Mouse (Mus musculus) embryonic facial prominence, embryonic 15.5 days (tissue): Measurements from ENCODE around the gene Gp1bb. TPM values are rescaled to one million over a fixed set of nuclear protein-coding genes. Genes with fewer than 3 reads are reported as not detected.

Experiments used
- ATAC-seq: fragments of 200-750 bp; cut with Nextera tagmentation; 2 replicates; pipeline ENCODE4 v1.8.0; 2017; ENCODE audit warnings: low read depth, moderate TSS enrichment; ENCODE audit not compliant: insufficient number of reproducible peaks, low FRiP score, low TSS enrichment
- H3K27ac ChIP-seq: fragments of 300-500 bp; sonication (generic); replicated peaks from 2 replicates; pipeline ENCODE4 v1.5.1; 2015; ENCODE audit warnings: mild to moderate bottlenecking, inconsistent platforms
- H3K27me3 ChIP-seq: fragments of 300-500 bp; sonication (generic); 2 replicates; pipeline ENCODE4 v1.6.1; 2015; ENCODE audit warnings: inconsistent platforms
- H3K36me3 ChIP-seq: fragments of 300-500 bp; sonication (generic); 2 replicates; pipeline ENCODE4 v1.6.1; 2015; ENCODE audit warnings: mild to moderate bottlenecking, inconsistent platforms
- H3K4me1 ChIP-seq: fragments of 300-500 bp; sonication (generic); 2 replicates; pipeline ENCODE4 v1.6.1; 2015; ENCODE audit warnings: inconsistent platforms
- H3K4me2 ChIP-seq: fragments of 300-500 bp; sonication (generic); replicated peaks from 2 replicates; pipeline ENCODE4 v1.6.1; 2015; ENCODE audit warnings: mild to moderate bottlenecking, inconsistent platforms
- H3K4me3 ChIP-seq: fragments of 300-500 bp; sonication (generic); replicated peaks from 2 replicates; pipeline ENCODE4 v1.5.1; 2015; ENCODE audit warnings: mild to moderate bottlenecking, inconsistent platforms
- H3K9ac ChIP-seq: fragments of 300-500 bp; sonication (generic); 2 replicates; pipeline ENCODE4 v1.6.1; 2015; ENCODE audit warnings: inconsistent platforms
- H3K9me3 ChIP-seq: fragments of 300-500 bp; sonication (generic); replicated peaks from 2 replicates; pipeline ENCODE4 v1.6.1; 2016; ENCODE audit warnings: inconsistent platforms
- WGBS: fragments of 180-500 bp; shearing (Covaris S2); methylation state at CpG from one replicate; pipeline ENCODE4 v1.1.7; 2015; 5-methylcytosine and 5-hydroxymethylcytosine counted together
- polyA plus RNA-seq: library from polyadenylated mRNA; unstranded; fragments of >200 nt; fragmentation: Nextera tagmentation; extraction: Ambion mirVana; gene quantifications from 2 replicates; pipeline ENCODE4 v1.2.1, GENCODE M21; 2015

The Gp1bb gene
- 2.6 and 2.8 TPM in 2 replicates for polyA plus RNA-seq

DNA sequence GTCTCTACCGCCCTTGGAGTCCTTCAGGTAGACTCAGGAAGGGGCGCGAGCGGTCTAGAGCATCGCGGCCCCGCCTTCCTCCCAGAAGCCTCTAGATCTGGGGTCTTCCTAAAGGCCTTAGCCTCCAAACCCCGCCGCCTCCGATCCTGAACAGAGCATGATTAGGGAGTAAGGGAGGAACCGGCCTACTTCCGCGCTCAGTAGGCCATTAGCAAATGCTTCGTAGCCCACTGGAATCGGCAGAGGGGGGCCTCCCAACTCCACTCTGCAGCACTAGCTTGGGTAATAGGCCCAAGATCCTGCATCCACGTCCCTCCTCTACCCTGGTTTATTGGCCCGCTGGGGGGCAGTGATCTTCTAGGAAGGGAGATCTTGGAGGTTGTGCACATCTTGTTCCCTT, at the start of gene Gp1bb:
TSS of gene Gp1bb (minus strand) at position 385 of the 400 bp plus-strand sequence.
- no peaks in the 10 kb centered on the region for H3K9me3 ChIP-seq
- no peak within 1 kb of the TSS for H3K27ac ChIP-seq
- H3K4me1 ChIP-seq = peaks cover 45% of the 10 kb centered on the region
- H3K4me3 ChIP-seq = peak within 1 kb of the TSS; percentile 52
- no peak within 1 kb of the TSS for H3K9ac ChIP-seq
- peaks cover 83% of the 10 kb centered on the region for H3K27me3 ChIP-seq
- H3K4me2 ChIP-seq = peak within 1 kb of the TSS; percentile 96
- peaks cover 35% of the 10 kb centered on the region for H3K36me3 ChIP-seq
- no peak for ATAC-seq
- 47% methylated on average over 17 of the region's 17 CpGs for WGBS

DNA sequence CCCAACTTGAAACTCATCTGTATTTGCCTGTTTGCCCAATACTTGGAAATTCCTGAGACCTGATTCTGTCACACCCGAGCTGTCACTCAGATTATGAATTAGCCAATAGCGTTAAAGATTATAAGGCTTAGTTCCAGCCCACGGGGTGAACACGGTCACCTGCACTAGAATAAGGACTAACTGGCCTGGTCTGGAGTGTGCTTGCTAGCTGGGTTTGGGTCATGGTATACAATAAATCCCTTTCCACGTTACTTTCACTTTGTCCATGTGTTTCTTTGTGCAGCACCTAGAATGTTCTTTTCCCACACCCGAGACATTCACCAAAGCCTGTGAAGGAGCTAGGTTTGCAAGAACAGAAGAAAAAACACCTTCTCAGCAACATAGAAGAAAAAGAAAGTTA, 47.7 kb upstream of the Gp1bb start:
- H3K27ac ChIP-seq = no peak overlapping the region
- H3K4me2 ChIP-seq = no peak overlapping the region
- no peaks in the 10 kb centered on the region for H3K9me3 ChIP-seq
- WGBS = 74% methylated on average over 6 of the region's 6 CpGs
- no peak overlapping the region for H3K9ac ChIP-seq
- no peaks in the 10 kb centered on the region for H3K36me3 ChIP-seq
- H3K4me1 ChIP-seq = no peaks in the 10 kb centered on the region
- no peaks in the 10 kb centered on the region for H3K27me3 ChIP-seq
- no peak for ATAC-seq
- H3K4me3 ChIP-seq = no peak overlapping the region

DNA sequence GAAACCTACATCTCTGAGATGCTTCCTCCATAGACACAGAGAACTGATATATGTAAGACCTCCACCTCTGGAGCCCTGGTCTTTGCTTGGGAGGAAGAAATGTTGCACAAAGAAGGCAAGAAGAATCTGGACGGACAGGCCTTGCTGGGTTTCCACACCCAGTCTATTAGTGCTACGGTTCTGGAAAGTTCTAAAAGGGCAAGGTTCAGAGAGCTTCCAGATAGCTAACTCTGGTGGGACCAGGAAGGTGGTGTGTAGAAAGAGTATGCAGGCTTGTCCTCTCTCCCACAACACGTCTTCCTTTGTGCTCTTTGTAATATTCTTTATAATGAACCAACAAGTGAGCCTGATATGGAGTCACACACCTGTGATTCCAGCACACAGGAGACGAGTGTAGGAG, 36.4 kb upstream of the Gp1bb start:
- H3K9ac ChIP-seq = no peak overlapping the region
- H3K27ac ChIP-seq = 0 out of 2 replicates have a peak overlapping the region, but pooled peaks have one; percentile 30
- H3K4me1 ChIP-seq = no peaks in the 10 kb centered on the region
- no peaks in the 10 kb centered on the region for H3K36me3 ChIP-seq
- WGBS = 63% methylated on average over 4 of the region's 4 CpGs
- no peaks in the 10 kb centered on the region for H3K27me3 ChIP-seq
- H3K9me3 ChIP-seq = no peaks in the 10 kb centered on the region
- no peak overlapping the region for H3K4me3 ChIP-seq
- ATAC-seq = no peak
- no peak overlapping the region for H3K4me2 ChIP-seq

DNA sequence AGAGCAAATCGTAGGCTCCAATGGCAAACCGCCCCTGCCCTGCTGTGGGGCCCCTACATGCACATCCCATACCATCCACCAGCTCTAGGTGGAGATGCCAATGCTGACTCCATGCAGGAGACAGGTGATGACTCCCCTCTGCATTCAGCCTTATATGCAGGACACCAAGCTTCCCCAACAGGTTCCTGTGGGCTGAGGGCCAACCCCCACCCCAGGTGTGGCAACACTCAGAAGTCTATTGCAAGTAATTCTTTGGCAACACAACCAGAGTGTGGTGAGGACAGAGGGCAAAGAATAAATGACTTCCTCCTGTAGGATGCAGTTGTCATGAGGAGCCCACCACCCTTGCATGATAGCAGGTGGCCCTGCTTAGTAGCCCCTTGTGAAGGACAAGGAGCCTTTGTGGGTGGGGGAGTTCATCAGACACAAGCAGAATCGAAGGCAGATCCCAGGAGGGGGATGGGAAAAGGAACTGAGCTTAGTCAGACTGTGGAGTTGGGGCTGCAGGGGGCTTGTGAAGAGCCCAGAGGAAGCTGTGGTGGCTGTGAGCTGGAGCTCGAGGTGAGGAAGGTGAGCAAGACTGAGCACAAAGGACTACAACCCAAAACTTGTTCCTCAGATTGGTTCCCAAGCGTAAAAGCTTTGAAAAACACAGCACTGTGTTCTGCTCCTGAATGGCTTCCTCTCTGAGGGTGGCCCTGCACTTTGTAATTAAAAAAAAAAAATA, 33.3 kb upstream of the Gp1bb start:
- H3K4me3 ChIP-seq = no peak overlapping the region
- no peaks in the 10 kb centered on the region for H3K4me1 ChIP-seq
- H3K9me3 ChIP-seq = no peaks in the 10 kb centered on the region
- ATAC-seq = no peak
- 55% methylated on average over 5 of the region's 5 CpGs for WGBS
- H3K4me2 ChIP-seq = no peak overlapping the region
- H3K36me3 ChIP-seq = no peaks in the 10 kb centered on the region
- no peak overlapping the region for H3K9ac ChIP-seq
- H3K27ac ChIP-seq = peak overlapping the region; percentile 8; the same call in 1 of the 2 replicates
- no peaks in the 10 kb centered on the region for H3K27me3 ChIP-seq

DNA sequence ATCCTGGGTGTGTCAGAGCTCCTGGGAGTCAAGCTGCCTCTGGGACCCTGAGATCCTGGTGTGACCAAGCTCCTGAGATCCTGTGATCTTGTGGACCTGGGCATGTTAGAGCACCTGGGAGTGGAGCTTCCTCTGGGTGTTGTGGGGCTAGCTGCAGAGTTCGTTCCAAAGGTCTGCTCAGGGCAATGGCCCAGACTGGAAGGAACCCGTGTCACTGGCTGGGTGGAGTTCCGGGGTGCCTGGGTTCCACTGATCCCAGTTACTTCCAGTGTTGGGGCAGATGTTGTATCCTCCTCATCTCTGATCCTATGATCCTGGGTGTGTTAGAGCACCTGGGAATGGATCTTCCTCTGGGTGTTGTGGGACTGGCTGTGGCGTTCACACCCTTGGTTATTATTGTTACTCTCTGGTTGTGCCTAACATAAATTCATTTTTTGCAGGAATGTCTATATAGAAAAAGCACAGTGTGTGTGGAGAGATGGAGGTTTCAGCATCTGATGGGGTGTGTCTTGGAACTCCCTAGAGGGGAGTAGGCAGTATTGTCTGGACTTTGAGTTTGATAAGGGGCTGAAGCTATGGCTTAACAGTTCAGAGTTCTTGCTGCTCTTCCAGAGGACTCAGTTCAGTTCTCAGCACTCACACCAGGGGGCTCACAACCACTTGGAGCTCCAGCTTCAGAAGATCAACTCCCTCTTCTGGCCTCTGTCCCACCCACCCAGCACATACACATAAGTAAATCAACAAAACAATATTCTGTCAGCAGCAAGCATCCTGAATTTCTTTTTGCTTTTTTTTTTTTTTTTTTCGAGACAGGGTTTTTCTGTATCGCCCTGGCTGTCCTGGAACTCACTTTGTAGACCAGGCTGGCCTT, 31.3 kb upstream of the Gp1bb start:
- Histone ChIP-seq H3K9me3 (no peaks in the 10 kb centered on the region), H3K36me3 (no peaks in the 10 kb centered on the region), H3K4me3 (no peak overlapping the region), H3K4me1 (no peaks in the 10 kb centered on the region), H3K27ac (no peak overlapping the region), H3K27me3 (no peaks in the 10 kb centered on the region), H3K4me2 (no peak overlapping the region), H3K9ac (no peak overlapping the region)
- no peak for ATAC-seq
- 84% methylated on average over 6 of the region's 6 CpGs for WGBS

DNA sequence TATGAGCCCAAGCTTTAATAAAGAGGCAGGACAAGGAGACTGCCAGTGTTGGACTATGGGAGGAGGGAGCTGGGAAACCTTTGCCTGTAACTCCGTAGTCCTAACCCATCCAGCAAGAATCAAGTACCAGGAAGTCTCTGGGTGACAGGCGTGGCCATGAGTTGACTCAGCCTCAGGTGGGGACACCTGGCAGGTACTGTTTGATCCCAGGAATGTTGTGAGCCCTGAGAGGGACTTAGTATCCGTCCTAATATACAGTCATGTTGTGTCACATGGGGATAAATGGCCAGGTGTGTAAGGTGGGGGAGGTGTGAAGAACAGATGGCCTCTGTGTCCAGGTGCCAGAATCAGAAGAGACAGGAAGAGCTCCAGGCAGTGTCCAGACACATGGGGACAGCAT, 26.9 kb upstream of the Gp1bb start:
- Histone ChIP-seq H3K9ac (no peak overlapping the region), H3K27ac (no peak overlapping the region), H3K4me2 (no peak overlapping the region), H3K36me3 (no peaks in the 10 kb centered on the region), H3K27me3 (no peaks in the 10 kb centered on the region), H3K9me3 (no peaks in the 10 kb centered on the region), H3K4me3 (no peak overlapping the region), H3K4me1 (peaks cover 7% of the 10 kb centered on the region; the same call in 1 of the 2 replicates)
- ATAC-seq = no peak
- 59% methylated on average over 3 of the region's 3 CpGs for WGBS

DNA sequence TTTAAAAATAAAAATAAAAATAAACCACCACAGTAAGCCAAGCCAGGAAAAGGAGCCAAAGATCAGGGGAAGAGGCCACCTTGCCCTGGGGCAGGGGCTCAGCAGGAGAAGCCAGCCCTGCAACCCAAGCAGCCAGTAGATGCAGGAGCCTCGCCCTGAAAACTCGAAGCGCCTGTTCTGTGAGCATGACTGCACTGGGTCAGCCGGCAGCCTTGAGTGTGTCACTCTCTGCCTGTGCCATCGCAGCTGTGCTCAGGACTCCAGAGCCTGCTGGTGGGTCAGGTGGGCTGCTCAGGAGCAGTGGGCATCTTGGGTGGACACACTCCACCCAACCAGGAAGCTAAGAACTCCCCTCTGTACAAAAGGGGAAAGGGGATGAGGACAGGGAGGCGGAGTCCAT, 23.1 kb upstream of the Gp1bb start:
- H3K27me3 ChIP-seq = no peaks in the 10 kb centered on the region
- no peak overlapping the region for H3K4me3 ChIP-seq
- H3K9me3 ChIP-seq = no peaks in the 10 kb centered on the region
- WGBS = 42% methylated on average over 6 of the region's 6 CpGs
- no peaks in the 10 kb centered on the region for H3K36me3 ChIP-seq
- peak; percentile 39 for ATAC-seq
- H3K4me2 ChIP-seq = no peak overlapping the region
- H3K4me1 ChIP-seq = peaks cover 12% of the 10 kb centered on the region; the same call in 1 of the 2 replicates
- peak overlapping the region; percentile 86 for H3K27ac ChIP-seq
- H3K9ac ChIP-seq = no peak overlapping the region; the same call in 1 of the 2 replicates

DNA sequence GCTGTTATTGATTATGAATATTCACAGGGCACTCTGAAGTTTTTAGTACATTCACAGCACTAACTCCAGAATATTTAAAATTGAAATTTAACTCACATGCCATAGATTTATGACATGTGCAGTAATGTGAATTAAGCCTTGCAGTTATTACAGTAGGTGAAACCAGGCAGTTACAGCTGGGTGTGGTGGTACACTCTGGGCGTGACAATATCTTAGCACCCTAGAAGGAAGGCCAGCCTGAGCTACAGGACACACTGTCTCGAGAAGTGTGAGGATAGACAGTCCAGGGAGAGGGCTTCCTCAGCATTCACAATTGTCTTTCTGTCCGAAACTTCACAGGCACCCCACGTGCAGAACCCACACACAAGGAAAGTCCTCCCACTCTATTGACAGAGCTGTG, 22.3 kb upstream of the Gp1bb start:
- H3K9ac ChIP-seq = no peak overlapping the region
- H3K27ac ChIP-seq = peak overlapping the region; percentile 86; the same call in 1 of the 2 replicates
- WGBS = 69% methylated on average over 4 of the region's 4 CpGs
- H3K4me1 ChIP-seq = peaks cover 12% of the 10 kb centered on the region; the same call in 1 of the 2 replicates
- no peaks in the 10 kb centered on the region for H3K9me3 ChIP-seq
- no peak overlapping the region for H3K4me3 ChIP-seq
- no peaks in the 10 kb centered on the region for H3K27me3 ChIP-seq
- no peaks in the 10 kb centered on the region for H3K36me3 ChIP-seq
- no peak overlapping the region for H3K4me2 ChIP-seq
- ATAC-seq = no peak

DNA sequence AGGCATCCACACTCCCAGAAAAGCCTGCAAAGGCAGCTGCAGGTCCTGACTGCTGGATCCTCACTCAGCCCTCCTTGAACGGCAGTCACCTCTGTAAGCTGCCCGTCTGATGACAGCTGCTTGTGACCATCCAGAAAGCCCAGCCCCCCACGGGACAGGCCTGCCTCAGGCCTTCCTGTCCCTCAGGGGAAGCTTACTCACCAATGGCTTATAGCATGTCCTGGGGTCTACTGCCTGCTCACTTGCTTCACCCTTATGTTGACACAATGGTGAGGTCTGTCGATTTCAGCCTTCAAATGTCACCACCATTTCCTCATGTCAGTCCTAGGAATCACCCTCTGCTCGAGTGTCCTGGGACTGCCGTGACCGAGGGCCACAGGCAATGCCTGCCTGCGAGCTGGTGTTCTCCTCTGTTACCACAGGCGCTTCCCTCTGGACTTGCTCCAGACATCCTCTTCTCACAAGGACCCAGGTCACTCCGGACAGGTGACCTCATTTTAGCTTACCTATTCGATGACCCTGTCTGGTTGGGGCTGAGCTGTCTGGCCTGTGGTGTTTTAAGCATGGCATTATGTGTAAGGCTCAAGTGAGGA, 21.3 kb upstream of the Gp1bb start:
- Histone ChIP-seq H3K4me2 (no peak overlapping the region), H3K4me1 (peaks cover 12% of the 10 kb centered on the region; the same call in 1 of the 2 replicates), H3K9ac (no peak overlapping the region), H3K27ac (no peak overlapping the region), H3K9me3 (no peaks in the 10 kb centered on the region), H3K4me3 (no peak overlapping the region), H3K27me3 (no peaks in the 10 kb centered on the region), H3K36me3 (no peaks in the 10 kb centered on the region)
- no peak for ATAC-seq
- 61% methylated on average over 11 of the region's 11 CpGs for WGBS

DNA sequence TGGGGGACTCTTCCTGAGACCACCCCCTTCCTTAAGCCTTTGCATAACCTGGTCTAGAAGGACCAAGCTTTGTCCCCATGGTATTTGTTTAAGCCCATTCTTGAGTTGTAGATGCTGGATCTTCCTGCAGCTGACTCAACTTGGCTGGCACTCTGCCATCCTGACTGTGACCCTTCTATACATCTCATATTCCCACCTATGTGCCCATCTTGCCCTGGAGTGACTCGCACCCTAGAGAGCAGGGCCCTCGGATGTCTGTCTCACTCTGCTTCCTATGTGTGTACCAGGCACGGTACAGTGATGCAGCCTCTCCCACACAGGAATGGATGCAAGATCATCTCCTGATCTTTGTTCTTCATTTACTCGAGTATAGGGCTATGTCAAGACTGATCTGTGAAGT, 20.7 kb upstream of the Gp1bb start:
- Histone ChIP-seq H3K9ac (no peak overlapping the region), H3K9me3 (no peaks in the 10 kb centered on the region), H3K27ac (no peak overlapping the region), H3K4me3 (no peak overlapping the region), H3K36me3 (no peaks in the 10 kb centered on the region), H3K27me3 (no peaks in the 10 kb centered on the region), H3K4me1 (peaks cover 12% of the 10 kb centered on the region; the same call in 1 of the 2 replicates), H3K4me2 (no peak overlapping the region)
- no peak for ATAC-seq
- WGBS = 80% methylated on average over 4 of the region's 4 CpGs

DNA sequence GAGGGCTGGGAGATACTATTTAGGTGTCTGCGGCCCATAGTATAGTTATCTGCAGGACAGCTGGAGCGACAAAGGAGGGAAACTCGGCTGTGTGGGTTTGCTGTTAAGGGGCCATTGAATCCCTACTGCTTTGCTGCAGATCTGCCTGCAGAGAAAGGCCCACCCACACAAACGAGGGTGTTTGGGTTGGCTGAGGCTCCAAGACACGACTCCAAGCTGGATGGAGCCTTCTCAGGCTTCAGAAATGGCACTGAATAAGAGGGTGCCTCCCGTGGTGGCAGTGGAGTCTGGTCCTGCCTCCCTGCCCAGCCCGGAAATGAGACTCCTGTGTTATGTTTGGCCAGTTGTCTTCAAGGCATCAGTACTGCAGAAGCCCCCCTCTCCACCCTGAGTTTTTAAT, 20.1 kb upstream of the Gp1bb start:
- WGBS = 51% methylated on average over 7 of the region's 7 CpGs
- Histone ChIP-seq H3K9ac (no peak overlapping the region), H3K9me3 (no peaks in the 10 kb centered on the region), H3K4me3 (no peak overlapping the region), H3K4me2 (no peak overlapping the region), H3K27ac (no peak overlapping the region), H3K4me1 (peaks cover 12% of the 10 kb centered on the region; the same call in 1 of the 2 replicates), H3K27me3 (no peaks in the 10 kb centered on the region), H3K36me3 (no peaks in the 10 kb centered on the region)
- ATAC-seq = no peak; the same call in 1 of the 2 replicates
